Mouse (Mus musculus) midbrain, embryonic 12.5 days (tissue): ENCODE results near the gene Hmgcs2. TPM values are rescaled to one million over a fixed set of nuclear protein-coding genes. Genes with fewer than 3 reads are reported as not detected.

Experiments
- ATAC-seq: fragments of 200-750 bp; cut with Nextera tagmentation; 2 replicates; pipeline ENCODE4 v1.8.0; 2017; ENCODE audit warnings: low read depth, moderate TSS enrichment, moderate library complexity; ENCODE audit not compliant: low FRiP score
- H3K27ac ChIP-seq: fragments of 300-500 bp; sonication (generic); replicated peaks from 2 replicates; pipeline ENCODE4 v1.5.1; 2016; ENCODE audit warnings: mild to moderate bottlenecking
- H3K27me3 ChIP-seq: fragments of 300-500 bp; sonication (generic); 2 replicates; pipeline ENCODE4 v1.6.1; 2016; ENCODE audit warnings: mild to moderate bottlenecking
- H3K36me3 ChIP-seq: fragments of 300-500 bp; sonication (generic); 2 replicates; pipeline ENCODE4 v1.6.1; 2016
- H3K4me1 ChIP-seq: fragments of 300-500 bp; sonication (generic); 2 replicates; pipeline ENCODE4 v1.6.1; 2016
- H3K4me2 ChIP-seq: fragments of 300-500 bp; sonication (generic); replicated peaks from 2 replicates; pipeline ENCODE4 v1.6.1; 2016; ENCODE audit warnings: mild to moderate bottlenecking, moderate library complexity
- H3K4me3 ChIP-seq: fragments of 300-500 bp; sonication (generic); 2 replicates; pipeline ENCODE4 v1.5.1; 2016; ENCODE audit warnings: mild to moderate bottlenecking
- H3K9ac ChIP-seq: fragments of 300-500 bp; sonication (generic); replicated peaks from 2 replicates; pipeline ENCODE4 v1.6.1; 2016; ENCODE audit warnings: mild to moderate bottlenecking, moderate library complexity
- H3K9me3 ChIP-seq: fragments of 300-500 bp; sonication (generic); 2 replicates; pipeline ENCODE4 v1.6.1; 2016; ENCODE audit warnings: mild to moderate bottlenecking
- whole genome bisulfite sequencing: fragments of 180-500 bp; shearing (Covaris S2); methylation state at CpG from one replicate; pipeline ENCODE4 v1.1.7; 2016; 5-methylcytosine and 5-hydroxymethylcytosine counted together
- polyA plus RNA-seq: library from polyadenylated mRNA; unstranded; fragments of >200 nt; fragmentation: Nextera tagmentation; extraction: Ambion mirVana; gene quantifications from 2 replicates; pipeline ENCODE4 v1.2.1, GENCODE M21; 2016

Hmgcs2 gene
- polyA plus RNA-seq, 1 experiment from 2014 or later = 5.0 TPM

DNA sequence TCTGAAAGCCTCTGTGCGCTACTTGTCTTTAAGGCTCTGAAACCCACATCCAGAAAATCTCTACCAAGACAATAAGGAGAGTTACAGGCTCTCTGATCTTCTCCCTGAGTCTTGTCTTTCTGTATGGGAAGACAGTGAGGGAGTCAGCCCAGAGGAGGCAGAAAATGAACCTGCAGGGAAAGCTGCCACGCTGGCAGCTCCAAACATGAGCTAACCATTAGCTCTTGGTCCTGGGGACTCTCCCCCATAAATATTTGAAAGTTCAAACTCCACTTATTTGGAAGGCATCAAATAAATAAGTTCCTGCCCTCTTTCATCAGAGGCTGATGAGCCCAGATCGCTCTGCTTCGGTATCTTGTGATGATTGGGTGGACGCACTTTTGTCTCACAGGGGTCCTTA lies 3.0 kb downstream of the Hmgcs2 start:
- ATAC-seq = no peak
- no peaks in the 10 kb centered on the region for H3K36me3 ChIP-seq
- no peak overlapping the region for H3K4me3 ChIP-seq
- H3K4me2 ChIP-seq = no peak overlapping the region
- 87% methylated on average over 5 of the region's 5 CpGs for WGBS
- no peak overlapping the region for H3K9ac ChIP-seq
- H3K4me1 ChIP-seq = 0 out of 2 replicates have a peak, but pooled peaks cover 5% of the 10 kb centered on the region
- no peaks in the 10 kb centered on the region for H3K27me3 ChIP-seq
- no peaks in the 10 kb centered on the region for H3K9me3 ChIP-seq
- H3K27ac ChIP-seq = no peak overlapping the region

DNA sequence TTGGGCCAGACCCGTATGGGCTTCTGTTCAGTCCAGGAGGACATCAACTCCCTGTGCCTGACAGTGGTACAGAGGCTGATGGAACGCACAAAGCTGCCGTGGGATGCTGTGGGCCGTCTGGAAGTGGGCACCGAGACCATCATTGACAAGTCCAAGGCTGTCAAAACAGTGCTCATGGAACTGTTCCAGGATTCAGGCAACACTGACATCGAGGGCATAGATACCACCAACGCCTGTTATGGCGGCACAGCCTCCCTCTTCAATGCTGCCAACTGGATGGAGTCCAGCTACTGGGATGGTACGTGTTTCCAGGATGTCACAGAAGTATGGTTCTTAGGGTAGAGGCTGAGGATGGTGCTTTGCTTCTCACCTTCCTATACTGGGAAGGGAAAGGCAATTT lies 10.8 kb downstream of the Hmgcs2 start:
- H3K4me3 ChIP-seq = no peak overlapping the region
- no peak overlapping the region for H3K27ac ChIP-seq
- ATAC-seq = no peak
- no peak overlapping the region for H3K4me2 ChIP-seq
- H3K4me1 ChIP-seq = no peaks in the 10 kb centered on the region
- WGBS = 91% methylated on average over 9 of the region's 9 CpGs
- H3K27me3 ChIP-seq = no peaks in the 10 kb centered on the region
- H3K9ac ChIP-seq = no peak overlapping the region
- H3K9me3 ChIP-seq = no peaks in the 10 kb centered on the region
- no peaks in the 10 kb centered on the region for H3K36me3 ChIP-seq

DNA sequence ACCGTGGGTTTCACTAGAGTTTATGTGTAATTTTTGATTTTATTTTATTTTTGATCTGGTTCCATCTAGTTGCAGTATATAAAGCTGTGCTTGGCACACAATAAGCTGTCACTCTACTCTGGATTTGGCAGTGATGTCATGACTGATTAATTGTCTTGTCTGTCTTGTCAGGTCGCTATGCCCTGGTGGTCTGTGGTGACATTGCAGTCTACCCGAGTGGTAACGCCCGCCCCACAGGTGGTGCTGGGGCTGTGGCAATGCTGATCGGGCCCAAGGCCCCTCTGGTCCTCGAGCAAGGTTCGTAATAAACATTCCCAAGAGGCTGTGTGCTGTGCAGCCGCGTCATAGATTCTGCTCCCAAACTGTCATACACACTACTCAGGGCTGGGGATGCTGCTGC lies 15.7 kb downstream of the Hmgcs2 start:
- H3K36me3 ChIP-seq = no peaks in the 10 kb centered on the region
- H3K4me2 ChIP-seq = no peak overlapping the region
- H3K9ac ChIP-seq = no peak overlapping the region
- H3K4me1 ChIP-seq = no peaks in the 10 kb centered on the region
- ATAC-seq = no peak
- WGBS = 69% methylated on average over 10 of the region's 10 CpGs
- H3K4me3 ChIP-seq = no peak overlapping the region
- no peaks in the 10 kb centered on the region for H3K9me3 ChIP-seq
- no peaks in the 10 kb centered on the region for H3K27me3 ChIP-seq
- no peak overlapping the region for H3K27ac ChIP-seq

DNA sequence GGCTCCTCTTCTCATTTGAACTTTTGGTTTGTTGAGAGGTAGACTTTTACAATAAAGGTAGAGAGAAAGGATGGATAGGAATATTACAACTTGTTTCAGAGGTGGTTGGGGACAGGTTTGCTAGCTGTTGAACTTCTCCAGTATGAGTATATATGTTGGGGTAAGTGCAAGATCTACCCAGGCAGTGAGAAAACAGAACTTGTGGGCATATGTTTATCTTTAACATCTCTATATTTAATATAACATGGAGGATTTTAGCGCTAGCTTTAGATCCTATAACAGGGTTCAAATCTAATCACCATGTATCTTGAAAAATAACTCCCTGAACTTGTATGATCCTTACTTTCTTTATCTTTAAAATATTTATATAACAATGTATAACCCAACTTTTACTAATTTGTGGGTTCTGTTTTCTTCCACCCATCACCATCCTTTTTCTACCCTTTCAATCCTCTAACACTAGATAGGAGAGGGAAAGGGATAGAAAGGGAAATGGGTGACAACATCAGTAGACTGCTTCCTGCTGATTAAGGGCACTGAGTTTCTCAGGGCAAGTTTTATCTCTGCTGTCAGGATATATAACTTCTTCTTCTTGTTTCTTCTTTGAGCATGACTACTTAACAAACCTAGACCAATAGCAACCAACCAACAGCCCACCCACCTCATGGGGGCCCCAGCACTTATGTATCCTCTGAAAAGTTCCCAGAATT lies 19.3 kb downstream of the Hmgcs2 start:
- no peak for ATAC-seq
- 96% methylated on average over 1 of the region's 1 CpGs for WGBS

DNA sequence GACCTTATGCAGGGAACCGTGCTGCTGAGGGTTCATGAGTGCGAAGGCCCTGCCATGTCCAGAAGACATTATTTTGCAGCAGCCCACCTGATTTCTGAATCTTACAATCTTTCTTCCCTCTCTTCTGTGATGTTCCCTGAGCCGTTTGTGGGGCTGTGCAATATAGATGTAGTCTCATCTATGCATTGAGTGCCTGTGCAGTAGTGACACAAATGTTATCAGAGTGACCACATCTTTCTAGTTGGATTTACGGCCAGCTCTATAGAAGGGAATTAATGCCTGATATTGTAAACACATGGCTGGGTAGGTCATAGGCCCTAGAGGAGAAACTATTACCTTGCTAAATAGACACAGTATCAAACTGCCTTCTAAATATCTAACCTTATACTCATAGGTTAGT lies 20.0 kb downstream of the Hmgcs2 start:
- H3K36me3 ChIP-seq = no peaks in the 10 kb centered on the region
- no peaks in the 10 kb centered on the region for H3K4me1 ChIP-seq
- no peak overlapping the region for H3K27ac ChIP-seq
- no peak overlapping the region for H3K9ac ChIP-seq
- no peak overlapping the region for H3K4me3 ChIP-seq
- WGBS = 91% methylated on average over 4 of the region's 4 CpGs
- no peaks in the 10 kb centered on the region for H3K9me3 ChIP-seq
- H3K4me2 ChIP-seq = no peak overlapping the region
- no peak for ATAC-seq
- H3K27me3 ChIP-seq = no peaks in the 10 kb centered on the region

More for the DNA sequence above, 19.3 kb downstream of the Hmgcs2 start:
- H3K4me2 ChIP-seq = no peak overlapping the region
- H3K9me3 ChIP-seq = no peaks in the 10 kb centered on the region
- H3K4me1 ChIP-seq = no peaks in the 10 kb centered on the region
- H3K27me3 ChIP-seq = no peaks in the 10 kb centered on the region
- no peak overlapping the region for H3K4me3 ChIP-seq
- H3K27ac ChIP-seq = no peak overlapping the region
- no peak overlapping the region for H3K9ac ChIP-seq
- H3K36me3 ChIP-seq = no peaks in the 10 kb centered on the region

DNA sequence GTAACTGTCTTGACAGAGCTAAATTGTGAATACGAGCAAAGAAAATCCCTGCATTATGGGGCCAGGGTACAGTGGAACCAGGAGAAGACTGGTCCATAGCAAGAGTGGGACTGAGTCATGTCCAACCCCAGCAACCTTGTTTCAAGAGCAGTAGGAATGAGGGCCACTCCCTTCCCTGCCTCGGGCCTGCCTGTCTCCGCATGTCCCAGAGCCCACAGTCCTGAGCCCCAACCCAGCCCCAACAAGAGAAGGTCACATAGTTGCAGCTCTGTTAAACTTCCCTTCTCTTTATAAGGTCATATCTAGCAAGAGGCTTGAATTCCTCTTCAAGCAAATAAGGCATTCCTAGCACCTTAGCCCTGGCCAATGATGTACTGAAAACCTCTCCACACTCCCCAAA lies 21.5 kb downstream of the Hmgcs2 start:
- Histone ChIP-seq H3K36me3 (no peaks in the 10 kb centered on the region), H3K9me3 (no peaks in the 10 kb centered on the region), H3K4me2 (no peak overlapping the region), H3K4me1 (no peaks in the 10 kb centered on the region), H3K9ac (no peak overlapping the region), H3K27ac (no peak overlapping the region), H3K27me3 (no peaks in the 10 kb centered on the region), H3K4me3 (no peak overlapping the region)
- no peak for ATAC-seq
- 96% methylated on average over 3 of the region's 3 CpGs for WGBS

DNA sequence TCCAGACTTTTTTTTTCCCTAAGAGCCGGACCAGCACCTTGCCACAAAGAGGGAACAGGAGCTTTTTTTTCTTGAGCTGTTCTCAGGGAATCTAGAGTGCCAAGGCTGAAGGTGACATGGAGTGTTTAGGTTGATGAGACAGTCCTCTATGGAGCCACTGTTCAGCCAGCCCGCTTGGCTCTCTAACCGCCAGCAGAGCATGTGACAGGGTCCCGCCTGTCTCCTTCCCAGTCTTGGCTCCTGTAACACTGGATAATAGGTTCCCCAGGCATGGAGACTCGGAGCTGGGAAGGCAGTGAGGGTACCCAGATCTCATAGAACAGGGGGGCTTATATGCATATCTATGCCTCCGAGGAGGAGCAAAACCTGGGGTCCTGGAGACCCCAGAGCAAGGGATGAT lies 28.4 kb downstream of the Hmgcs2 start:
- Histone ChIP-seq H3K27ac (no peak overlapping the region), H3K9ac (no peak overlapping the region), H3K4me3 (no peak overlapping the region), H3K4me2 (no peak overlapping the region), H3K4me1 (no peaks in the 10 kb centered on the region), H3K27me3 (no peaks in the 10 kb centered on the region), H3K36me3 (no peaks in the 10 kb centered on the region), H3K9me3 (no peaks in the 10 kb centered on the region)
- WGBS = 84% methylated on average over 6 of the region's 6 CpGs
- ATAC-seq = no peak

DNA sequence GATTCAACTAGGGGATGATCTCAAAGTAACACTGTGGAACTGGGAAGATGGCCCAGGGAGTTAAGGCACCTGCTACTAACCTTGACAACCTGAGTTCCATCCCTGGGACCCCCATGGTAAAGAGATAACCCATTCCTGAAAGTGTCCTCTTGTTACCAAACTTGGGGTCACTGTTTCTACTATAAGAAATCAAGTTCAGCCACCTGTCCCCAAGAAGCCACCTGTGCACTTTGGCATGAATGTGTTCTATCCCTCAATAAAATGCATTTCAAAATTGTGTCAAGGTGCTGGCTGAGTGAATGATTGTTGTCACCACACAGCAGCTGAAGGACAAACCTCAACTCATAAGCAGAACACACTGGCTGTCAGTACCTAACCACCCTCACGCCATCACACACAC lies 30.2 kb downstream of the Hmgcs2 start:
- Histone ChIP-seq H3K4me2 (no peak overlapping the region), H3K27me3 (no peaks in the 10 kb centered on the region), H3K27ac (no peak overlapping the region), H3K36me3 (peaks cover 14% of the 10 kb centered on the region; the same call in 1 of the 2 replicates), H3K9ac (no peak overlapping the region), H3K9me3 (no peaks in the 10 kb centered on the region), H3K4me3 (no peak overlapping the region), H3K4me1 (no peaks in the 10 kb centered on the region)
- no peak for ATAC-seq
- WGBS = 100% methylated on average over 1 of the region's 1 CpGs

DNA sequence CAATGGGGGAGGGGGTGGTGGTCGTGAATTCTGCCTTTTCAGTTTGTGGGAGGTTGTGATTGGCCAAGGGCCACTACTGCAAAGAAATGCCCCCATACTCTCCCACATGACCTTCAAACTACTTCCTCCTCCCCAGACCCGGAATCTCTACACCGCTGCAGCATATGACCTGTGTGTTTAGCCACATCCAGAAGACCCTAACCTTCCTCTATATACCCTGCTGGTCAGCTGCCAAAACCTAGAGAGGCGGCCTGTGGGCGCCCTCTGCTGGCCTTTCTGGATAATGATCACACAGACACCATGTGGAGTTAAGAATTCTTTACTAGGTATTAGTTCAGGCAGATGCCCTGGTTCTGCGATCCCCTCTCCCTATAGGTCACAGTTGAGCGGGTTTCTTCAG lies 32.6 kb downstream of the Hmgcs2 start:
- Histone ChIP-seq H3K9me3 (no peaks in the 10 kb centered on the region), H3K36me3 (peaks cover 16% of the 10 kb centered on the region; the same call in 1 of the 2 replicates), H3K4me2 (no peak overlapping the region), H3K27me3 (no peaks in the 10 kb centered on the region), H3K4me1 (peaks cover 4% of the 10 kb centered on the region; the same call in 1 of the 2 replicates), H3K9ac (no peak overlapping the region), H3K4me3 (no peak overlapping the region), H3K27ac (no peak overlapping the region)
- peak; percentile 77 for ATAC-seq
- 37% methylated on average over 7 of the region's 7 CpGs for WGBS

DNA sequence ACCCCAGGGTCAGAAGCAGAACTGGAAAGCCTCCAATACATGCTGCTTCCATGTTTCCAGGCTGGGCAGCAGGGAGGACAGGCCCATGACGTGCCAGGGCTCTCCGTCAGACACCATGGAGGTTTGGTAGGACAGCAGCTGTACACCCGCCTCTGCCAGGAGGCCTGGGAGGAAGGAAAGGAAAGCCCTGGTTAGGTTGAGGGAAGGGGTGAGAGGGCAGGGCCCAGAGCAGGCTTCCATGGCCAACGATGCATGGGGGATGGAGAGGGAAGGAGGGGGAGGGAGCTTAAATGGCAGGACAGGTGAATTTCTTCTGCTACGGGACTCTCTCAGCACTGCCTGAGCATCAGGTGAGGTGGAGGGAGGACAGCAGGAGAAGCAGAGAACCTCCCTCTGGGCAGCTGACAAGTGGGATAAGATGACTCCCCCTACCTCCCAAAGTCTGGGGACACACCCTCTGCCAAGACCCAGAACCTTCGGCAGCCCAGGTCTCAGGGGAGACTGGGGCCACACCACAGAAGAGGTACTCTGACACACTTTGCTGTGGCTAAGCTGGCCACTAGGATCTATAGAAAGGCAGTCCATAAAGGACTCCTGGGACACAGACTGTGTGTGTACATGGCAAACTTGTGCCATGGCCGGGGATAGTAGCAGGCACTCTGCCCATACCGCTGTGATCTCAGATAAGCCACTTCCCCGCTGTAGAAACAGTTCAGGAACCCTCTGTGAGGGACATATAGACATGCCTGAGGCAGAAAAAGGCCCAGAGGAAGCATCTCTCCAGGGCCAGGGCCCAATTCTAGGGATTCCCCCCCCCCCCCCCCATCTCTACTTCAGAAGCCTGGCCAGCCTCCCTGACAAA lies 33.3 kb downstream of the Hmgcs2 start:
- Histone ChIP-seq H3K27me3 (no peaks in the 10 kb centered on the region), H3K27ac (no peak overlapping the region), H3K4me2 (no peak overlapping the region), H3K4me1 (peaks cover 9% of the 10 kb centered on the region), H3K36me3 (peaks cover 22% of the 10 kb centered on the region; the same call in 1 of the 2 replicates), H3K9ac (no peak overlapping the region), H3K9me3 (no peaks in the 10 kb centered on the region), H3K4me3 (no peak overlapping the region)
- peak; percentile 55; the same call in 1 of the 2 replicates for ATAC-seq
- WGBS = 81% methylated on average over 9 of the region's 9 CpGs

DNA sequence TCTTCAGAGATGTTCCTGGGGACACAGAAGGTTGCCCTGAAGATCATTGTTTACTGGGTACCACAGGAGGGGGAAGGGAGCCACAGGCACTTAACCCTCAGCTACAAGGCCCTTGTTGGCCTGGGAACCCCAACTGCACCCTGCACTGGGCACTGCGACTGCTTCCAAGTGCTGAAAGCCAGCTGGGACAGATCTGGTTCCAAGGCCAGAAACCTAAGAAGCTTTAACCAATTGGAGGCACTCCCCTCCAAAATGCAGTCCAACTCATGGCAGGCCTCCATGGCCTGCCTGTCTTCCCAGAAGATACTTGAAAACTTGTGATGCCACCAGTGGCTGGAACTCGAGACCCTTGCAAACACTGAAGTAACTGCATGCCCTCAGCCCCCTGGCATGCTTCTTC lies 34.9 kb downstream of the Hmgcs2 start:
- Histone ChIP-seq H3K4me2 (no peak overlapping the region), H3K27me3 (no peaks in the 10 kb centered on the region), H3K9ac (no peak overlapping the region), H3K27ac (no peak overlapping the region), H3K4me1 (peaks cover 26% of the 10 kb centered on the region), H3K4me3 (no peak overlapping the region), H3K36me3 (peaks cover 22% of the 10 kb centered on the region; the same call in 1 of the 2 replicates), H3K9me3 (no peaks in the 10 kb centered on the region)
- WGBS = 94% methylated on average over 2 of the region's 2 CpGs
- ATAC-seq = no peak

DNA sequence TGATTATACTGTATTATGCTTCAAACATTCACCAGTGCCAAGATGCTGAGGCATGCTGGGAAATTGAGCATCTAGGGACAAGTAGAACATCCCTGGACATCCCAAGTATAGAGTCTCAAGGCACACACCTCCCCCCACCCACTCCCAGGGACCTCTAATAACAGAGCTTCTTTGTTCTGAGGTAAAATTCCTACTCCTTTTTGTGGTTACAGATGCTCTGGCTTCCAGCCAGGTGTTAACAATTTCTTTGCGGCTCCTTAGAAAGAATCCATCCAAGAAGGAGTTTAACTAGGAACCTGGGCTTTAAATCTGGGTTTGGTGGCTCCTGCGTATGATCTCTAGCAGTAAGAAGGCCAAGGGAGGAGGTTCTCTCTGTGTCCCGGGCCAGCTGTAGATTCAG lies 36.9 kb downstream of the Hmgcs2 start:
- no peak for ATAC-seq
- Histone ChIP-seq H3K4me3 (no peak overlapping the region), H3K27me3 (no peaks in the 10 kb centered on the region), H3K9me3 (no peaks in the 10 kb centered on the region), H3K36me3 (peaks cover 25% of the 10 kb centered on the region), H3K27ac (no peak overlapping the region), H3K4me1 (peaks cover 30% of the 10 kb centered on the region), H3K4me2 (no peak overlapping the region), H3K9ac (no peak overlapping the region)
- WGBS = 82% methylated on average over 3 of the region's 3 CpGs
